Mouse (Mus musculus): ENCODE results near the gene Gm37240.

DNA sequence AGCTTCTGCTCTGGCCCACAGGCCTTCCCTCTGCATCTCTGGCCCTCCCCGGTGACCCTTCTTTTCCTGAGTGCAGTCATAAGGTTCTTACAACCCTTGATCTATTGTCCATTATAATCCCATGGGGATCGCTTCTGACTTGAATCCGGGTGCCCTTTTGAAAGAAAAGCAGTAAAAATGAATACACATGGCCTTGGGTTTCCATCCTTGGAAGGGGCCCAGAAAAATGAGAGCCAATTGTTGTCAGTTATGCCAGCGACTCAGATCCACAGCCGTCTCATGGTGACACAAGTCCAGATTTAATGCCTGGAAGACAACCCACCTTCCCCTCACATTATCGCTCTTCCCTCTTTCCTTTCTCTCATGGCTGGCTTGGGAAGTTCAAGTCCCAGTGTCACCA, 1405.2 kb downstream of the Gm37240 start:
- TF ChIP-seq CTCF (IDR thresholded peaks at IDR 0.05; ENCODE audit: control insufficient read depth, insufficient read depth, low read length) (no peak), POLR2A (IDR thresholded peaks at IDR 0.05; ENCODE audit: borderline replicate concordance, control insufficient read depth, low read depth, low read length) (no peak)
